Mouse (Mus musculus) thymus, postnatal 14 days (tissue): Measurements from ENCODE around the gene Axdnd1.
A peak's percentile ranks its signal among the peaks of the same experiment; 100 is the strongest.

ENCODE experiments used
- DNase-seq: peaks from one replicate; pipeline ENCODE4 v3.0.0; 2021

The Axdnd1 gene

DNA sequence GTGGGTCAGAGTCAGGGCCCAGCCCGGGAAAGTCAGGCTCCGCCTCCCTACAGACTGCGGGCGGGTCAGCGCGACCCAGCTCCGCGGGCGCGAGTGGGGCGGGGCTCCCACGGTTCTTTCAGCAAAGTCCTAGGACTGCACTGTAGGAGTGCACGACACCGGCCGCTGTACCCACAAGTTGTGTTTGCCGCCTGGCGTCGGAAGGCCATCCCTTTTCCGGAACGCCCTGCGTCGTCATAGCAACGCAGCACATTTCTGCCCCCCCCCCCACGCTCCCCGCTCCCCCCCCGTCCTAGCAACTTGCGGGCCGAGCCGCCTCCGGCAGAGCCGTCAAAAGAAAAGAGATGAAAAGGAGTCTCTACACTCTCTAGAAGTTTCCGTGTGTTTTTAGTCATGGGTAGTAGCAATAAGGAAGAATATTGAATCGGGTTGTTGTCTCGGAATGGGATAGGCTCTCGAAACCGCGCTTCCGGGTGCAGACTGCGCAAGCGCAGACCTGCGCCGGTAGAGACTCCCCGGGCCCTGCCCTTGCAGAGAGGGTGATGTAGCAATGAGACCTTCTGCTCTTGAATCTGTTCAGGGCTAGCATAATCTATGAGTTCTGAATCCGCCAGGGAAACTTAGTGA is at the start of gene Axdnd1:
Axdnd1 (minus strand) TSS at position 489 of the 627 bp plus-strand sequence.
- peak; percentile 93 for DNase-seq

- no peak for DNase-seq
Measured at GRCm38 (mm10) chr1:156470557-156470956, 49.6 kb upstream of the Axdnd1 start.

DNA sequence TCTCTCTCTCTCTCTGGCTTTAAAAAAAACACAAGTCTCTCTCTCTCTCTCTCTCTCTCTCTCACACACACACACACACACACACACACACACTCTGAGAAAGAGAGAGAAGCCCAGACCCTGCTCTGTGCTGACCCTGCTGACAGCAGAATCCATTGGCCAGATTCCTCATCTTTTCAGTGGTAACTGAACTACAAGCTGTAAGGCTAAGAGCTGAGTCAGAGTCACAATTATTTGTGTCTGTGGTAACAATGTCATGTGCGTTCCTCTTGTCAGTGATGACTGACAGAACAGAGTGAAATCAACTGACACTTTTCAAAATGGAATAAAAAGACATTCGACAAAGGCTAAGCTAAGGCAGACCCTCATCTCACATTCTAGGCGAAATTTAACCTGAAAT is 47.6 kb upstream of the Axdnd1 start:
- DNase-seq, result no peak

DNA sequence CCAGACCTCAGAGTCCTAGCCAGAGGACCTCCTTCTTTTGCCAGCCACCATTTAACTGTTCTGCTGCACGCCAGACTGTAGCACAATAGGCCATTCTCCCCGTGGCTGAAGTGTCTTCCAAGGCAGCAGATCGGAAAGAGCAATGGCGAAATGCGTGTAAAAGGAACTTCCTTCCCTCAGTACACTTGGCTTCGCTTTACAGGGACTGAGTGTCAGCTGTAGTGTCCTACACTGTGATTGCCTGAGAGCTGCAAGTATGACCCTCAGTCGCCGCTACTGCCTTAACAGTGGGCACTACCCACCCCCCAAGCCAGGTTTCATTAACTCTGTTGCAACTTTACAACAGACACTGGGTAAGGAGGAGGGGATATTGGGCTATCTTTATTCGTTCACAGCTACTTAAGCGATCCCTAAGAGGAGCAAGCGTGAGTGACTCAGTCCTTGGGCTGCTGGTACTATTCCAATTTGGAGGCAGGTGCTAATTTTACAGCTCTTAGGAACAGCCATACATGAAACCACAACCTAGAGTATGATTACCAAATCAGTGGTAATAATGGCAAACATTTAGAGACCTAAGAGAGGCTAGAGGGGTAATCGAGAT is 46.8 kb upstream of the Axdnd1 start:
- DNase-seq, result no peak

DNA sequence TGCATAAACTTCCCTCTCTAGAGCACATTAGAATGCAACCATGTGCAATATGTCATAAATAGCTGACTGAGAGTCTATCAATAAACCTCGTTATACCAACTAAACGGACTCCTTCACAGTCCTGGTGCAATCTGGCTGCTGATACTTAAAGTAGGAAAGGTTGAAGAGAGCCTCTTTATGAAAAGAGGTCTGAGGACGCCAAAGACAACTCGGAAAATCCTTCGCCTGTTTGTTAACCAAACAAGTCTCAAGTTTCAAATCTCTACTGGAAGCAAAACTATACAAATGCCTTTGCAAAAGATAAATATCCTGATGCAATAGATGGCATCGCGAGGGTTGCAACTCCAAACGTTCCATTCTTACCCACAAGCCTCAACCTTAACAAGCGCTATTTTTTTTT is 44.0 kb upstream of the Axdnd1 start:
- no peak for DNase-seq

DNA sequence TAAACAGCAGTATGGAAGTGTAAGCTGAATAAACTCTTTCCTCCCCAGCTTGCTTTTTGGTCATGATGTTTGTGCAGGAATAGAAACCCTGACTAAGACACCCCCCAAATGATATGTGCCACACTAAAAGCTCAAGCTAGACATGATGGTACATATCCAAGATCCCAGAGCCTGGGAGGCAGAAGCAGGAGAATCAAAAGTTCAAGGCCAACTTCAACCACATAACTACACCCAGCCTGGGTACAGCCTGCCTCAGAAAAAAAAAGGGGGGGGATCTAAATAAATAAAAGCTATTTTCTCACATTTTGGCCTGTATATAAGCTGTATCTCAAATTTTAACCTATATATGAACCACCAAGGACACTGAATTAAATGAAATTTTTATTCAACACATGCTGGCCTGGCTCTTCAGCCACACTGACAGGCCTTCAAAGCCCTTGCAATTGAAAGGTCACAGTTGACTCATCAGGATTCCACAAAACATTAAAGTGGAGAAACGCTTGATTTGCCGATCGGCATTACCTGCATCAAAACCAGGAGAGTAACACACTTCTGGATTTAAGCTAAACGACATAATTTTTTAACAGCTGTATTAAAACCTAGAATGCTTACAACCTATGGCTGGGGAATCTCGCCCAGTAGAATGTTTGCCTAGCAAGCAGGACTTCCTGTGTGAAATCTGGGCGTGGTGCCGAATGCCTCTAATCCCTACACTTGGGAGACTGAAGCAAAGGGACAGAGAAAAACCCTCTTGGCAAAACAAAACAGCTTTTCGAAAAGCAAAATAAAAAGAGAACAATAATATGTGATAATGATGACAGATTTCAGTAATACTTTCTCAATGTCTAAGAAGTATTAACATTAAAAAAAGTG is 43.3 kb upstream of the Axdnd1 start:
- no peak for DNase-seq

GRCm38 (mm10) chr1:156462273-156462991 is 41.5 kb upstream of the Axdnd1 start:
- no peak for DNase-seq

DNA sequence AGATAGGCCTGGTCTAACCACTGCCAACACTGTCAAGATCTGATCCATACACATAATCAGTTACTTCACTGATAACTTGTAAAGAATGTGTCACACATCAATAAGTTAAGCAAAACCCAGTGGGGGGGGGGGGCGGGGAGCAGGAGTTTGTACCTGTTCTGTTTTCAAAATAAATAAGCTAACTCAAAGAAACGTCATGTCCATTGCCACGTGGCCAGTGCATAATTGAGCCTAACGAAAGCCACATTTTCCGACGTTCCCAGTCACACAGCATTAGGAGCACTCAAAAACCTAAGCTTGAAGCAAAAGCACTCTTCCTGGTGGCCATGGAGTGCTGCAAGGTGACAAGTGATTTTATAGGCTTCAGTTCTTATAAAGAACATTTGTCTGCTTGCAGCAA is 40.1 kb upstream of the Axdnd1 start:
- no peak for DNase-seq

DNA sequence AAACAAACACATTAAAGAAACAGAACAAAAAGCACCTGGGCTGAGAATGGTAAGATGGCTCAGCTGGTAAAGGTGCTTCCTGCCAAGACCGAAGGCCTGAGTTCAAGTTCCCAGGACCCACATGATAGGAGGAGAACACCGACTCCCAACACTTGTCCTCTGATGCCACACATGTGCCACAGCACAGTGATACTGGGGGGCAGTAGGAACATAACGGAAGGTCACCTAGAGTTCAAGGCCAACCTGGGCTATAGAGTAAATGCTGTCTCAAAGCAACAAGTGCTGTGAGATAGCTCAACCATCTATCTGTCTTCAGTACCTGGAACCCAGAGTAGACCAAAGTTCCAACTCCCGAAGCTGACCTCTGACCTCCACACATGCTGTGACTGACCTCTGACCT is 39.3 kb upstream of the Axdnd1 start:
- no peak for DNase-seq

- peak; percentile 26 for DNase-seq
Measured at GRCm38 (mm10) chr1:156459690-156460089, 38.7 kb upstream of the Axdnd1 start.

DNA sequence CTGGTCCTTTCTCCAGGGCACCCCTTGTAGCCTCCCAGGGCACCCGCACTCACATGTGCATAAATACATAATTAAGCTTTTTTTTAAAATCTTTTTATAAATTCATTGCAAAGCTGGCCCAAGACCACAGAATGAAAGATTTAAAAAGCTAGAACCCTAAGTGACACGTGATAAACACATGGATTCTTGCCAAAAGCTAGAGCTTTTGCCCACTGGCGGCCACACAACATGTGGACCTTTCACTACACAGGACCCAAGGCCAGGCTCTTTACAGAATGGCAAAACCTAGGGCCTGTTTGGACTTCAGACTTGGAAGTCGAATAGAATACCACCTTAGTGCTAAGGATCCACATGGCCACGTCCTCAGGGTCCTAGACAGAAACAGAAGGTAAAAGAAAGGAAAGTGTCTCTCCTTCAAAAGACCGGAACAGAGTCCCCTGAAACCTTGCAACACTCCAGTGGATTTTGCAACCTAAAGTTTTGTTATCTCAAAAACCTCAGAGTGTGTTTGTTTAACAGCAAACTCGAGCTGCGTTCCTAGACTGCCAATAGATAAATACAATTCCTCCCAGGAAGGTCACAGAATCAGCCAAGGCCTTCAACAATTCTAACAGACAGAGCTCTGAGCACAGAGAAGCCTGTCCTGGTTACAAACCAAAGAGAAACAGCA is 37.6 kb upstream of the Axdnd1 start:
- DNase-seq, result no peak

DNA sequence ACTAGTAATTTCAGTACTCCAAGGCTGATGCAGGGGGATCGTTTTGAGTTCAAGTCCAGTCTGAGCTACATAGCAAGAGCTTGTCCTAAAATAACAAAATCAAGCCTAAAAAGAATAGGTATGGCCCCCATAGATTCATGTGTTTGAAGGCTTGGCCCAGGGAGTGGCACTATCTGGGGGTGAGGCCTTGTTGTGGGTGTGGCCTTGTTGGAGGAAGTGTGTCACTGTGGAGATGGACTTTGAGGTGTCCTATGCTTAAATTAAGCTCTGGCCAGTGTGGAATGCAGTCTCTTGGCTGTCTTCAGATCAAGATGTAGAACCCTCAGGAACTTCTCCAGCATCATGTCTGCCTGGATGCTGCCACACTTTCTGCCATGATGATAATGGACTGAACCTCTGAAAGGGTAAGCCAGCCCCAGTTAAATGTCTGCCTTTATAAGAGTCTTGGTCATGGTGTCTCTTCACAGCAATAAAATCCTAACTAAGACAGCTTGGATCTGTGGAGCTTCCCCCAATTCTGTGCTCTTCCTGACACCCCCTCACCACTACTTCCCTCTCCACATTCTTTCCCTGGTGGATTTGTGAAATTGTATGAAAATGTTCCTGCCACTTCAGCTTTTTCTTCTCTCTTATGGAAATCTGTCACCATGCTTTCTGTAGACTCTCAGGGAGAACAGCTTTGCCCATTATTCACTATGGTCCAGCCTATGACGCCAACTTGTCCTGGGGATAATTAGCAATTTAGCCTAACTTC is 34.2 kb upstream of the Axdnd1 start:
- DNase-seq, result no peak

DNA sequence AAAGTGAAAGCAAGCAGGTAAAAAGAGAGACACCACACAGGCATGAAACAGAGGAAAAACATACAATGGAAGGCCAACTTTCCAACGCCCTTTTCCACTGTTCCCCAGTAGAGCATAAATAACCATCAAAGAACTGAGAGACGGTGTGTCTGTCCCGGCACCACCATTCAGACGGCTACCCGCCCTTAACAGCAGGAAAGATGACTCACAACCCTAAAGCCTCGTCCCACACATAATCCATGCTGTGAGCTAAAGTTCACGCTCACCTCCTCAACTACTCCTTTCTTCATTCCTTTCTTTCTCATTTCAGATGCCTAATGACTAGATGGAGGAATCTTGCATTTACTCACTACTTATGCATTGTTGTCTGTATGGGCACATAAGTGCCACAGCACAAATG is 33.4 kb upstream of the Axdnd1 start:
- no peak for DNase-seq

- no peak for DNase-seq
Measured at GRCm38 (mm10) chr1:156453876-156454275, 32.9 kb upstream of the Axdnd1 start.

DNA sequence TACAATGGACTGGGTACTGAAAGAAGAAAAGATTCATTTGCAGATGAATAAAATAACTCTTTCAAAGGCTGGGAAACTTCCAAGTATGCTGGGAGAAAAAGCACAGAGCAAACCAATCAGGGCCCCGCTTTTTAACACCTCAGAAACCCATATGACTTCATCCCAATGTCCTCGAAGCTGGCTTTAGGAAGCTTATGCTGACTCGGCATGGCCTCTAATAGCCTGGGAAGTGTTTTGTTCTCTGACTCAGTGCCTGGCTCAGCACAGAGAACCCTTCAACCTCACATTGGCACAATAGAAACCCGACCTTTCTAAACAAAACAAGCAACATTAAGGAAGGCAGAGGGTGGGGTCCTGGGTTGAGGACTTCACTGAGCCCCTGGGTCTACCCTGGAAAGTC is 29.5 kb upstream of the Axdnd1 start:
- DNase-seq, result no peak

GRCm38 (mm10) chr1:156449691-156450090 is 28.7 kb upstream of the Axdnd1 start:
- DNase-seq, result no peak

GRCm38 (mm10) chr1:156449089-156449488 is 28.1 kb upstream of the Axdnd1 start:
- no peak for DNase-seq

DNA sequence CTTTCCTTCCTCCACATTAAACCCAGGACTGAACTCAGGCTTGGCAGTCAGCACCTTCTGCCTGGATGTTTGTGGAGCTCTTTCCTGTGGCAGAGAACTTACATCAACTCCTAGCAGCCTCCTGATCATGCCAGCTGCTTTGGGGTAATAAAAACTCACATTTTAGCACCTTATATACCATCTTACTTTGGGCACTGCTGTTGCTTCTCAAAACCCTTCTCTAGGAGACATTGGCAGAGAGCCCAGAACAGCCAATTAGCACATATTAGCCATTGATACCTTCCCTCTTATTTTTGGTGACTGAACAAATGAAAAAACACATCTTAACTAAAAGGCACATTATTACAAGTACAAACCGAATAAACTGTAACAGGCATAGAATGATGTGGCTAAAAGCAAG is 24.1 kb upstream of the Axdnd1 start:
- no peak for DNase-seq

GRCm38 (mm10) chr1:156442776-156443175 is 21.8 kb upstream of the Axdnd1 start:
- no peak for DNase-seq

- DNase-seq, result no peak
Measured at GRCm38 (mm10) chr1:156442266-156442665, 21.3 kb upstream of the Axdnd1 start.

DNA sequence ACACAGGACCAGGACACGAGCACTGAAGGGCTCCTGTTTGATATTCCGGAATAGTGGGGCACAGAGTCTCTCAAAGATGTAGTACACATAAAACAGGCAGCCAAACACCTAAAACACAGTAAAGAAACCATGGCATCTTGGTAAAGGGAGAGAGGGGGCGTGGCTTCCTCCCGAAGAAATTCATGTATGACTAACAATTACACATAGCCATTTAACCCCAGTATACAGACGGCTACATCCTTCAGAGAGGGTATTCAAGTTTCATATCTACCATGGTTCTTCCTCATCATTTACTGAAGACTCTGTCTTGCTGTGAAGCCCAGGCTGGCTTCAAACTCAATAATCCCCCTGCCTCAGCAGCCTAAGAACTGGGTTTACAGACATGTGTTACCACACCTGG is 16.8 kb upstream of the Axdnd1 start:
- DNase-seq, result no peak
